Mouse (Mus musculus): ENCODE measurements around the gene Leng9.

- TF ChIP-seq CTCF (IDR thresholded peaks at IDR 0.05; ENCODE audit: borderline replicate concordance, control insufficient read depth, extremely low read depth, insufficient read depth, low read length, poor library complexity) (no peak), POLR2A (IDR thresholded peaks at IDR 0.05; ENCODE audit: control insufficient read depth, extremely low read depth, insufficient read depth, low read length, poor library complexity) (no peak)
Observed at GRCm38 (mm10) chr7:4127894-4128293, 22.3 kb downstream of the Leng9 start.

Data from thymus, adult 2 months (tissue).